Mouse (Mus musculus) C2C12 (cell line): ENCODE measurements around the gene Ankzf1. TPM values are rescaled to one million over a fixed set of nuclear protein-coding genes. Genes with fewer than 3 reads are reported as not detected.
A peak's percentile ranks its signal among the peaks of the same experiment; 100 is the strongest.

Source experiments
- H3K27me3 ChIP-seq: one replicate; pipeline ENCODE4 v1.6.1; 2011; ENCODE audit not compliant: control insufficient read depth, insufficient read depth, insufficient read length
- H3K36me3 ChIP-seq: one replicate; pipeline ENCODE4 v1.6.1; 2011; ENCODE audit not compliant: control insufficient read depth, insufficient read depth
- H3K4me3 ChIP-seq: one replicate; pipeline ENCODE4 v1.5.1; 2011; ENCODE audit warnings: mild to moderate bottlenecking, control low read depth; ENCODE audit not compliant: poor library complexity, insufficient read depth, severe bottlenecking
- H3K79me2 ChIP-seq: one replicate; pipeline ENCODE4 v1.6.1; 2011; ENCODE audit not compliant: control insufficient read depth, insufficient read depth
- H3K79me3 ChIP-seq: one replicate; pipeline ENCODE4 v1.6.1; 2011; ENCODE audit warnings: low read depth, control low read depth
- H3ac ChIP-seq: one replicate; pipeline ENCODE3; 2011; ENCODE audit warnings: low read depth; ENCODE audit not compliant: control insufficient read depth, insufficient read length
- CEBPB ChIP-seq: IDR thresholded peaks from one replicate; pipeline ENCODE4 v1.6.1; 2011; ENCODE audit warnings: low read depth, mild to moderate bottlenecking, control low read depth, moderate library complexity
- CTCF ChIP-seq: IDR thresholded peaks from one replicate; pipeline ENCODE4 v1.5.1; 2011; ENCODE audit not compliant: control insufficient read depth, insufficient read depth, insufficient read length
- FOSL1 ChIP-seq: IDR thresholded peaks from one replicate; pipeline ENCODE4 v1.8.0; 2011; ENCODE audit warnings: mild to moderate bottlenecking, low read length; ENCODE audit not compliant: poor library complexity, insufficient read depth, severe bottlenecking
- MAX ChIP-seq: IDR thresholded peaks from one replicate; pipeline ENCODE4 v1.6.1; 2011; ENCODE audit warnings: mild to moderate bottlenecking, control low read depth
- MYOD1 ChIP-seq: IDR thresholded peaks from one replicate; pipeline ENCODE4 v1.6.1; 2011; ENCODE audit warnings: low read depth; ENCODE audit not compliant: control insufficient read depth, insufficient read length
- MYOG ChIP-seq: IDR thresholded peaks from one replicate; pipeline ENCODE4 v1.6.1; 2011; ENCODE audit not compliant: control insufficient read depth, insufficient read length; ENCODE audit errors: extremely low read depth
- USF1 ChIP-seq: IDR thresholded peaks from one replicate; pipeline ENCODE4 v1.6.1; 2011; ENCODE audit warnings: low read depth, mild to moderate bottlenecking, control low read depth, moderate library complexity
- polyA plus RNA-seq: library from polyadenylated mRNA; unstranded; fragments of >200 nt; fragmentation: generic; extraction: Trizol; gene quantifications from one replicate; pipeline ENCODE4 v1.2.1, GENCODE M21; 2012; ENCODE audit warnings: missing spikeins

Ankzf1 gene
- polyA plus RNA-seq, 1 experiment, result 4.0 TPM

DNA sequence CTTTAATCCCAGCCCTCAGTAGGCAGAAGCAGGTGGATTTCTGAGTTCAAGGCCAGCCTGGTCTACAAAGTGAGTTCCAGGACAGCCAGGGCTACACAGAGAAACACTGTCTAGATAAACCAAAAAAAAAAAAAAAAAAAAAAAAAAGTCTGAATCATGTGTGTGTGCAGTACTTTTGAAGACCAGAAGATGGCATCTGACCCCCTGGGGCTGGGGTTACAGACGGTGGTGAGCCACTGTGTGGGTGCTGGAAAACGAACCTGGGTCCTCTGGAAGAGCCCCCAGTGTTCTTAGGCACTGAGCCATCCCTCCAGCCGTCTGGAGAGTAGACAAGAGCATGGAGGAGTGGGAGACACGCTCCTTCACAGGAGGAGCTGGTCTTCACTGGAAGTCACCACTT lies 9.8 kb upstream of the Ankzf1 start:
- Histone ChIP-seq H3ac (no peak overlapping the region), H3K4me3 (no peak overlapping the region), H3K79me3 (no peaks in the 10 kb centered on the region), H3K79me2 (peaks cover 15% of the 10 kb centered on the region), H3K27me3 (no peaks in the 10 kb centered on the region), H3K36me3 (peaks cover 11% of the 10 kb centered on the region)
- TF ChIP-seq MYOG, result no peak
- TF ChIP-seq CTCF, result no peak
- no peak for TF ChIP-seq MYOD1
- TF ChIP-seq MAX, result no peak
- no peak for TF ChIP-seq USF1
- no peak for TF ChIP-seq CEBPB
- no peak for TF ChIP-seq FOSL1

GRCm38 (mm10) chr1:75185495-75185894 lies 6.5 kb upstream of the Ankzf1 start:
- TF ChIP-seq FOSL1, result no peak
- no peak for TF ChIP-seq MYOG
- no peak for TF ChIP-seq USF1
- no peak for TF ChIP-seq CTCF
- TF ChIP-seq CEBPB, result no peak
- no peak for TF ChIP-seq MYOD1
- TF ChIP-seq MAX, result no peak
- Histone ChIP-seq H3K36me3 (peaks cover 11% of the 10 kb centered on the region), H3K4me3 (no peak overlapping the region)

GRCm38 (mm10) chr1:75187126-75187525 lies 4.8 kb upstream of the Ankzf1 start:
- Histone ChIP-seq H3K27me3 (no peaks in the 10 kb centered on the region), H3ac (no peak overlapping the region), H3K4me3 (no peak overlapping the region), H3K36me3 (peaks cover 6% of the 10 kb centered on the region), H3K79me3 (peaks cover 3% of the 10 kb centered on the region), H3K79me2 (peaks cover 8% of the 10 kb centered on the region)
- TF ChIP-seq FOSL1 (no peak), CTCF (no peak), MYOD1 (no peak), USF1 (no peak), MAX (no peak), MYOG (no peak), CEBPB (no peak)

More at GRCm38 (mm10) chr1:75185495-75185894, 6.5 kb upstream of the Ankzf1 start:
- Histone ChIP-seq H3ac (no peak overlapping the region), H3K79me2 (peaks cover 2% of the 10 kb centered on the region), H3K27me3 (no peaks in the 10 kb centered on the region), H3K79me3 (no peaks in the 10 kb centered on the region)

DNA sequence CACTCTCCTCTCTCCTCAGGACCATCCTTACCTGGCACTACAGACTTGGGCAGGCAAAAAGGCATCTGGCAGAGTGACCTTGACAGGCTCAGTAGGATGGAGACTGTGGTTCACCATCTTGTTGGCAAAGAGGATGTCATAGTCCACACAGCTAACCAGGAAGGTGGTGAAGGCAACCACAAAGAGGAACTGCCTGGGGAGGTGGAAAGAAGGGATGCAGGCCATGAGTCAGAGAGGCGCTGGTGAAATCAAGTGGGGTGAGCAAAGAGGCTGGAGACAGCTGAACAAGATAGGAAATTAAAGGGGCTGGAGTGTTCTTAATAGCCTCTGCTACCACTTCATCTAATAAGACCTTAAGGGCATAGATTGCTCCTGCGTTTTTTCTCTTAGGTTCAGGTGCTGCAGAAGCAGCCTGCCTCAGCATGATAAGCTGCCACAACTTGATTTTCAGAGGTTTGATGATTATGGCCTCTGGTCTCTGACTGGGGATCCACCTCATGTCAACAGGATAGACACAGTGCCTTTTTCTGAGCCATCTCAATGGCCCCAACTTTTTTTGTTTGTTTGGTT lies 4.0 kb upstream of the Ankzf1 start:
- Histone ChIP-seq H3K79me3 (peaks cover 3% of the 10 kb centered on the region), H3K4me3 (no peak overlapping the region), H3K36me3 (peaks cover 6% of the 10 kb centered on the region), H3K79me2 (peaks cover 8% of the 10 kb centered on the region), H3ac (no peak overlapping the region), H3K27me3 (no peaks in the 10 kb centered on the region)
- TF ChIP-seq MAX, result no peak
- no peak for TF ChIP-seq CTCF
- no peak for TF ChIP-seq FOSL1
- no peak for TF ChIP-seq MYOG
- no peak for TF ChIP-seq USF1
- TF ChIP-seq CEBPB, result no peak
- no peak for TF ChIP-seq MYOD1

- no peak overlapping the region for H3ac ChIP-seq
- H3K79me3 ChIP-seq, result peaks cover 3% of the 10 kb centered on the region
- peaks cover 6% of the 10 kb centered on the region for H3K36me3 ChIP-seq
- TF ChIP-seq MAX (no peak), FOSL1 (no peak), CEBPB (no peak), USF1 (no peak), CTCF (no peak), MYOD1 (no peak), MYOG (no peak)
- no peak overlapping the region for H3K4me3 ChIP-seq
- peaks cover 8% of the 10 kb centered on the region for H3K79me2 ChIP-seq
- H3K27me3 ChIP-seq, result no peaks in the 10 kb centered on the region
Observed at GRCm38 (mm10) chr1:75190577-75190976, 1.4 kb upstream of the Ankzf1 start.

GRCm38 (mm10) chr1:75191258-75191621 lies 711 bp upstream of the Ankzf1 start:
- Histone ChIP-seq H3K36me3 (peaks cover 3% of the 10 kb centered on the region), H3K4me3 (peak overlapping the region; percentile 75), H3K79me2 (peaks cover 8% of the 10 kb centered on the region), H3K79me3 (peaks cover 3% of the 10 kb centered on the region), H3ac (peak overlapping the region; percentile 81), H3K27me3 (no peaks in the 10 kb centered on the region)
- TF ChIP-seq CEBPB, result no peak
- no peak for TF ChIP-seq FOSL1
- no peak for TF ChIP-seq USF1
- TF ChIP-seq CTCF, result no peak
